Mouse (Mus musculus) intestine, embryonic 15.5 days (tissue): Measurements from ENCODE around the gene D3Ertd254e. TPM values are rescaled to one million over a fixed set of nuclear protein-coding genes. Genes with fewer than 3 reads are reported as not detected.
"Not testable (repeated sequence)": the region's sequence is repeated elsewhere in the genome, so short reads cannot be mapped to it uniquely, and the experiment has no call there.

Experiments used
- ATAC-seq: fragments of 200-750 bp; cut with Nextera tagmentation; 2 replicates; pipeline ENCODE4 v1.8.0; 2017; ENCODE audit warnings: moderate TSS enrichment, moderate library complexity
- H3K27ac ChIP-seq: fragments of 300-500 bp; sonication (generic); 2 replicates; pipeline ENCODE4 v1.5.1; 2015; ENCODE audit warnings: mild to moderate bottlenecking, inconsistent platforms
- H3K27me3 ChIP-seq: fragments of 300-500 bp; sonication (generic); replicated peaks from 2 replicates; pipeline ENCODE4 v1.6.1; 2015; ENCODE audit warnings: inconsistent platforms
- H3K36me3 ChIP-seq: fragments of 300-500 bp; sonication (generic); 2 replicates; pipeline ENCODE4 v1.6.1; 2015; ENCODE audit warnings: inconsistent platforms
- H3K4me1 ChIP-seq: fragments of 300-500 bp; sonication (generic); replicated peaks from 2 replicates; pipeline ENCODE4 v1.6.1; 2015; ENCODE audit warnings: inconsistent platforms
- H3K4me2 ChIP-seq: fragments of 300-500 bp; sonication (generic); replicated peaks from 2 replicates; pipeline ENCODE4 v1.6.1; 2015; ENCODE audit warnings: mild to moderate bottlenecking, inconsistent platforms
- H3K4me3 ChIP-seq: fragments of 300-500 bp; sonication (generic); replicated peaks from 2 replicates; pipeline ENCODE4 v1.5.1; 2015; ENCODE audit warnings: inconsistent platforms
- H3K9ac ChIP-seq: fragments of 300-500 bp; sonication (generic); 2 replicates; pipeline ENCODE4 v1.6.1; 2015; ENCODE audit warnings: inconsistent platforms
- H3K9me3 ChIP-seq: fragments of 300-500 bp; sonication (generic); 2 replicates; pipeline ENCODE4 v1.6.1; 2016; ENCODE audit warnings: inconsistent platforms
- WGBS: fragments of 180-500 bp; shearing (Covaris S2); methylation state at CpG from one replicate; pipeline ENCODE4 v1.1.7; 2015; 5-methylcytosine and 5-hydroxymethylcytosine counted together
- polyA plus RNA-seq: library from polyadenylated mRNA; unstranded; fragments of >200 nt; fragmentation: Nextera tagmentation; extraction: Ambion mirVana; gene quantifications from 2 replicates; pipeline ENCODE4 v1.2.1, GENCODE M21; 2015

Gene D3Ertd254e
- 5.2 and 5.6 TPM in 2 replicates for polyA plus RNA-seq

GRCm38 (mm10) chr3:36150934-36151686, at the start of gene D3Ertd254e:
Gene D3Ertd254e (plus strand): TSS chr3:36151017.
- H3K36me3 ChIP-seq, result no peaks in the 10 kb centered on the region
- H3K9me3 ChIP-seq, result no peaks in the 10 kb centered on the region
- peak within 1 kb of the TSS; percentile 70 for H3K4me2 ChIP-seq
- peak; percentile 100 for ATAC-seq
- H3K9ac ChIP-seq, result peak within 1 kb of the TSS; percentile 96
- H3K4me3 ChIP-seq, result peak within 1 kb of the TSS; percentile 93
- no peaks in the 10 kb centered on the region for H3K27me3 ChIP-seq
- H3K27ac ChIP-seq, result peak within 1 kb of the TSS; percentile 90
- peaks cover 10% of the 10 kb centered on the region for H3K4me1 ChIP-seq
- WGBS, result under 1% methylated on average over 40 of the region's 54 CpGs

GRCm38 (mm10) chr3:36116076-36116475, 34.7 kb upstream of the D3Ertd254e start:
- ATAC-seq, result no peak
- Histone ChIP-seq H3K4me3 (no peak overlapping the region), H3K9ac (no peak overlapping the region), H3K4me2 (no peak overlapping the region), H3K4me1 (no peaks in the 10 kb centered on the region), H3K27me3 (no peaks in the 10 kb centered on the region), H3K36me3 (no peaks in the 10 kb centered on the region), H3K9me3 (no peaks in the 10 kb centered on the region), H3K27ac (no peak overlapping the region)
- WGBS, result 84% methylated on average over 4 of the region's 4 CpGs

- no peak overlapping the region for H3K4me2 ChIP-seq
- H3K27me3 ChIP-seq, result no peaks in the 10 kb centered on the region
- ATAC-seq, result no peak
- no peak overlapping the region for H3K27ac ChIP-seq
- H3K9ac ChIP-seq, result no peak overlapping the region
- no peak overlapping the region for H3K4me3 ChIP-seq
- H3K4me1 ChIP-seq, result no peaks in the 10 kb centered on the region
- no peaks in the 10 kb centered on the region for H3K9me3 ChIP-seq
- no peaks in the 10 kb centered on the region for H3K36me3 ChIP-seq
Measured at GRCm38 (mm10) chr3:36119684-36120548, 30.9 kb upstream of the D3Ertd254e start.

GRCm38 (mm10) chr3:36126176-36126575, 24.6 kb upstream of the D3Ertd254e start:
- H3K27ac ChIP-seq, H3K4me3 ChIP-seq, H3K27me3 ChIP-seq, H3K9ac ChIP-seq, H3K4me2 ChIP-seq, H3K36me3 ChIP-seq, H3K9me3 ChIP-seq, ATAC-seq, H3K4me1 ChIP-seq: not testable (repeated sequence)
- 88% methylated on average over 9 of the region's 9 CpGs for WGBS

- H3K27me3 ChIP-seq, result no peaks in the 10 kb centered on the region
- no peaks in the 10 kb centered on the region for H3K4me1 ChIP-seq
- H3K9ac ChIP-seq, result no peak overlapping the region
- no peak for ATAC-seq
- H3K27ac ChIP-seq, result no peak overlapping the region
- H3K36me3 ChIP-seq, result no peaks in the 10 kb centered on the region
- H3K4me3 ChIP-seq, result no peak overlapping the region
- H3K9me3 ChIP-seq, result no peaks in the 10 kb centered on the region
- H3K4me2 ChIP-seq, result no peak overlapping the region
Measured at GRCm38 (mm10) chr3:36136152-36136551, 14.7 kb upstream of the D3Ertd254e start.

- no peaks in the 10 kb centered on the region for H3K27me3 ChIP-seq
- WGBS, result 41% methylated on average over 2 of the region's 2 CpGs
- no peak for ATAC-seq
- H3K4me1 ChIP-seq, result no peaks in the 10 kb centered on the region
- H3K9ac ChIP-seq, result no peak overlapping the region
- no peak overlapping the region for H3K27ac ChIP-seq
- H3K4me2 ChIP-seq, result no peak overlapping the region
- no peak overlapping the region for H3K4me3 ChIP-seq
- no peaks in the 10 kb centered on the region for H3K9me3 ChIP-seq
- no peaks in the 10 kb centered on the region for H3K36me3 ChIP-seq
Measured at GRCm38 (mm10) chr3:36137560-36137959, 13.3 kb upstream of the D3Ertd254e start.

- Histone ChIP-seq H3K4me3 (no peak overlapping the region), H3K9me3 (no peaks in the 10 kb centered on the region), H3K27ac (no peak overlapping the region), H3K4me2 (no peak overlapping the region), H3K27me3 (no peaks in the 10 kb centered on the region), H3K9ac (no peak overlapping the region), H3K4me1 (no peaks in the 10 kb centered on the region), H3K36me3 (no peaks in the 10 kb centered on the region)
- no peak for ATAC-seq
- WGBS, result 71% methylated on average over 1 of the region's 1 CpGs
Measured at GRCm38 (mm10) chr3:36138171-36138660, 12.6 kb upstream of the D3Ertd254e start.

- no peaks in the 10 kb centered on the region for H3K36me3 ChIP-seq
- no peak overlapping the region for H3K9ac ChIP-seq
- H3K27ac ChIP-seq, result no peak overlapping the region
- no peaks in the 10 kb centered on the region for H3K9me3 ChIP-seq
- H3K4me2 ChIP-seq, result no peak overlapping the region
- no peak overlapping the region for H3K4me3 ChIP-seq
- no peaks in the 10 kb centered on the region for H3K27me3 ChIP-seq
- no peak for ATAC-seq
- H3K4me1 ChIP-seq, result no peaks in the 10 kb centered on the region
Measured at GRCm38 (mm10) chr3:36138996-36139395, 11.8 kb upstream of the D3Ertd254e start.

GRCm38 (mm10) chr3:36150537-36150933, 282 bp upstream of the D3Ertd254e start:
- H3K27ac ChIP-seq, result no peak overlapping the region
- H3K36me3 ChIP-seq, result no peaks in the 10 kb centered on the region
- WGBS, result 8% methylated on average over 1 of the region's 1 CpGs
- no peaks in the 10 kb centered on the region for H3K9me3 ChIP-seq
- H3K4me2 ChIP-seq, result peak overlapping the region; percentile 70
- no peak for ATAC-seq
- H3K4me1 ChIP-seq, result peaks cover 10% of the 10 kb centered on the region
- peak overlapping the region; percentile 93 for H3K4me3 ChIP-seq
- H3K9ac ChIP-seq, result no peak overlapping the region
- no peaks in the 10 kb centered on the region for H3K27me3 ChIP-seq

GRCm38 (mm10) chr3:36155268-36155667, 4.5 kb downstream of the D3Ertd254e start:
- Histone ChIP-seq H3K27ac (no peak overlapping the region), H3K9me3 (no peaks in the 10 kb centered on the region), H3K9ac (no peak overlapping the region), H3K36me3 (peaks cover 8% of the 10 kb centered on the region), H3K27me3 (no peaks in the 10 kb centered on the region), H3K4me1 (peaks cover 10% of the 10 kb centered on the region), H3K4me3 (no peak overlapping the region), H3K4me2 (no peak overlapping the region)
- WGBS, result 23% methylated on average over 5 of the region's 5 CpGs
- ATAC-seq, result no peak

- Histone ChIP-seq H3K4me2 (no peak overlapping the region), H3K4me3 (no peak overlapping the region), H3K9ac (no peak overlapping the region), H3K27ac (no peak overlapping the region), H3K9me3 (no peaks in the 10 kb centered on the region), H3K4me1 (no peaks in the 10 kb centered on the region), H3K27me3 (no peaks in the 10 kb centered on the region), H3K36me3 (peaks cover 10% of the 10 kb centered on the region; the same call in 1 of the 2 replicates)
- ATAC-seq, result peak; percentile 17; the same call in 1 of the 2 replicates
- WGBS, result 89% methylated on average over 1 of the region's 1 CpGs
Measured at GRCm38 (mm10) chr3:36170670-36171210, 19.9 kb downstream of the D3Ertd254e start.

- no peak overlapping the region for H3K9ac ChIP-seq
- H3K36me3 ChIP-seq, result 0 out of 2 replicates have a peak, but pooled peaks cover 7% of the 10 kb centered on the region
- no peak overlapping the region for H3K4me3 ChIP-seq
- no peak overlapping the region for H3K27ac ChIP-seq
- ATAC-seq, result no peak
- H3K4me1 ChIP-seq, result no peaks in the 10 kb centered on the region
- no peaks in the 10 kb centered on the region for H3K9me3 ChIP-seq
- WGBS, result 90% methylated on average over 1 of the region's 1 CpGs
- H3K4me2 ChIP-seq, result no peak overlapping the region
- no peaks in the 10 kb centered on the region for H3K27me3 ChIP-seq
Measured at GRCm38 (mm10) chr3:36171348-36171747, 20.5 kb downstream of the D3Ertd254e start.
